Mouse (Mus musculus) G1E-ER4 (cell line): ENCODE results near the gene Ninj1. TPM values are rescaled to one million over a fixed set of nuclear protein-coding genes. Genes with fewer than 3 reads are reported as not detected.

ENCODE experiments used
- GATA1 ChIP-seq: IDR thresholded peaks from one replicate; pipeline ENCODE4 v1.8.0; 2012; ENCODE audit warnings: low read length, inconsistent platforms
- polyA plus RNA-seq: library from polyadenylated mRNA; stranded (reverse); fragments of >175 nt; gene quantifications from 2 replicates; pipeline ENCODE4 v1.2.3, GENCODE M21; 2012

The Ninj1 gene
- polyA plus RNA-seq, 1 experiment, result 59.0 TPM

DNA sequence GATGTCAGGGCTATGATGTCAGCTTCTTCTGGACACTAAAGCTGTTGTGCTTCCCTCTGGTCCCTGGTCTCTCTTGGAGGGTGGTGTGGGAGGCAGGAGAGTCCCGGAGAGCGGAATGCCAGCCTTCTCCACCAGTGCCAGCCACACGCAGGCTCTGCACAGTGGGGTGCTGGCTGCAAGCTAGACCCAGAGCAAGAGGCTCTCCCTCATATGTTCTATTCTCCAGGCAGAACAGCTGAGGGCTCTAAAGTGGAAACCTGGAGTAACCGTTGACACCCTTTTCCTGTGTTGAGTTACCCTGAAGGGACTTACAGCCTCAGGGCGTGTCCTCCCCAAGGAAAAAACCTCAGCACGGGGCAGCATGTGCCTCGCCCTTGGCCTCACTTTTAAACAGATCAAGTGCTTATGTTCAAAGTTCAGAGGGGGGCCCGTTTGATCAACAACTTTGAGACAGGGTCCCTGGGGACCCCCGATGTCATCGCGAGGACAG, 442 bp upstream of the Ninj1 start:
- TF ChIP-seq GATA1, result no peak

DNA sequence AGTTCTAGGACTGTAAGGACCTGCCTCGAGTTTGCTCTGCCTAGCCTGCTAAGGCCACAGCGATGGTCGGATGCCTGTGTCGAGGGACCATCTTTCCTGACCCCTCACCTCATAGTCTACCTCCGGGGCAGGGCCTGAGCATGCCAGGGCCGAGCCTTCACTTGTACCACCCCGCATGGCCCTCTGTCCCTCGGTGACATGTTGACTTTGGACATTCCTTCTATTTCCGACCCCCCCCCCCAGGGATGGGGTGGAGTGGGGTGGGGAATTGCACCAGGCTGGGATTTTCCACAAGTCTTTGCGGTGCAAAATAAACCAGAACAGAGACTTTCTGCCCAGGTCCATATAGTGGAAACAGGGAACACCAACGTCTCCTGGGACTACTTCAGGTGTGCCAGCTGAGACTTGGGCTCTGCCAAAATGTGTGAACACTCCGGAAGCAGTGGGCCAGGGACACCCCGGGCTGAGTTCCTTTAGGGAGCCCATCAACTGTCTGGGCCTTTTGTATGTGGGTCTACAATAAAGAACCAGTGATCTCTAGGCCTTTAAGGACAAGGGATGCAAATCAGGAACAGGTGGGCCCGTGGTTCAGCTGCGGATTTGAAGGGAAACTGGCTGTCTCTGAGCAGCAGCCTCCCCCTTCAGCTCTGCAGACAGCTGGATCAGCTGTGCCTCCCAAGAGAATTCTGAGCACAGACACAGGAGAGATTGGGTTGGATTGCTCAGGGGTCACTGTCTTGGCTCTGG, 1.1 kb downstream of the Ninj1 start:
- TF ChIP-seq GATA1, result no peak

DNA sequence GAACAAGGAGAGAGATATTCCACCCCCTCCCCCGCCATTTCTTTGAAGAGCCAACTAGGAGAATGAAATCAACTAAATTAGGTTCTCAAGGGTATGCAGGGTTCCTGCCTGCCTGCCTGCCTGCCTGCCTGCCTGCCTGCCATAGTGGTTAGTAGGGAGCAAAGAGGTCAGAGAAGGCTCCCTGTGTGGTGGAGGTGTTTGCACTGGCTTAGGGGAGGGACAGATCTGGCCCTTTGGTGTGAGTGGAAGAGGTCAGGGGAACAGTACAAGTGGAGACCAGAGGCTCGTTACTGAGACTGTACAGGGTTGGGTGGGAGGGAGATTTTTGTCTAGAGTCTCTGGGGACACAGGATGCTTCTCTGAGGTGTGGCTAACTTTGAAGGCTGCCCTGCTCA, 1.7 kb downstream of the Ninj1 start:
- TF ChIP-seq GATA1, result no peak

DNA sequence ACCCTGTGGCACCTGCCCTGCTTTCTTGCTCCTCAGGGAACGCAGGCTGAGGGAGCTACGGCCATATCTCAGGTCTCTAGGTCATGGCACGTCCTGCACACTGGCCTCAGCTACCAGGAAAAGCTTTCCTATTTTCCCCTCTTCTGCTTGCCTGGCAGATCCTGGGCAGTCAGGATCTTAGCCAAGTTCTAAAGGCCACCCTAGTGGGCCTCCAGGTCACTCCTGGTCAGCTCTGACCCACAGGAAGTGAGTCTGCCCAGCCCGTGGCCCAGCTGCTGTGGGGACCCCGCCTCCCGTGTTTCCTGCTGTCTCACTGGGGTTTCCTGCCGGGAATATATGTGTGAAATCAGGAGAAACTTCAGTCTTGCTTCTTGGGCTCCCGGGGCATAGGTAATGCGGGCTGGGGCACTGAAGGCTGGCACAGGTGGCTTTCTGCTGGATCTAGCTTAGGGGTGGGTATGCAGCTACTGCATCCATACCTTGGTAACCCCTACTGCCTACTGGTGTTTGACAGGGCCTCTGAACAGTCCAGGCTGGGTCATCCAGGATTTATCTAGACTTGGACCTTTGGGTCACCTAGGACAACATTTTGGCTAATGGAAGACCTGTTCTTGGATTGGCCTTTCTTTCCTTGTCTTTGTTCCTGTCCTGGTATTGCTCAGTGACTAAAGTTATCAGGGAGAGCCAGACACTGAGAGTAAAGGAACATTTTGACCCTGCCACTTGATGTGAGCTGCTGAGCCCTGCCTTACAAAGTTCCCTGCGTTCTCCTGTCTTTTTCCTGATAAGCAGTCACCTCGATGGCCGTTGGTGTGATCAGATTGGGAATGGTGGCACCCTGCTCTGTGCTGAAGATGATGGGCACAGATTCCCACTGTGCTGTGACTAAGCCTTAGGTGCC, 2.9 kb downstream of the Ninj1 start:
- TF ChIP-seq GATA1, result no peak

DNA sequence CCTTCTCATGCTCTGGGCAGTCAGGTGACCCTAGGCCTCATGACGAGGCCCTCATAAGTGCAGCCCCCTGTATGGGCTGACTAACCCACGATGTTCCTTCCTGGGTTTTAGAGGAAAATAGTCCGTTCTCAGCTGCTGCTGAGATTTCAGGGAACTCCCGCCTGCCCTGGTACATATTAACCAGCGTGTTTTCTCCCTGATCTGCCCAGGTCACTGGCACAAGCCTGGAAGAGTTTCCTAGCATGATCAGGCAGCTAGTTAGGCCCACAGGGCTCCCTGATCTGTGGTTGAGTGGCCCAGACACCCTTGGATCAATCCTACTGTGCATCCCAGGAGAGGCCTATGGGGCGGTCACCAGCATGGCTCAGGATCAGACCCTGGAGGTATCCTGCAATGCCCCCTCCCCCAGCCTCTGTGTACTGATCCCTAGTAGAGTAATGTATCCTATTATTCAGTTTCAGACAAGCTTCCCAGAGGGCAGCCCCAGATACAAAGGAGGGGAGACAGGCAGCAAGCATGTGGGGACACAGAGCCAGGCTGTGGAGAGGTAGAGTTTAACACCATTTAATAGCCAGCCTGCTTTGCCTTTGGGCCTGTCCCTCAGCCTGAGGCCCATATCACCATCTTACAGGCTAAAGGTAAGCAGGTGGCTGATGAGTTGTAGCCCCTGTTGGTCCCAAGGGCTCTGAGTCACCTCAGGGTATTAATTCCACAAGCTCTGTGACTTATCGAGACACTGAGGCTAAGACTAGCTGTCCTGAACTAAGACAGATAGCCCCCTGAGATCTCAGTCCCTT, 3.8 kb downstream of the Ninj1 start:
- no peak for TF ChIP-seq GATA1

DNA sequence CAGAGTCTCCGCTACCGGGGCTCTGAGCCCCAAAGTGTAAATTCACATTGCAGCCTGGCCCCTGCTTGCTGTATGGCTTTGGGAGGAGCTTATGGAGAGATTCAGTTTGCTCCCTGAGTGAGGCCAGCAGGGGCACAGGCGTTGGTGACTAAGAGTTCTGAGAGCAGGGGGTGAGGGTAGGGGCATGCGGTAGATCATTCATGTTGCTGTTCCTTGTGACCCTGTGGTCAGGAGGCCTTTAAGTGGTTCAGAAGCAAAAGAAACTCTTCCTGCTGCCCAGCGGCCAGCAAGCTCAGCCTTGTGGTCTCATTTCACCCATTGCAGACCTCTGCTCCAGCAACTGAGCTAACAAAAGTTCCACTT, 4.4 kb downstream of the Ninj1 start:
- TF ChIP-seq GATA1, result no peak

DNA sequence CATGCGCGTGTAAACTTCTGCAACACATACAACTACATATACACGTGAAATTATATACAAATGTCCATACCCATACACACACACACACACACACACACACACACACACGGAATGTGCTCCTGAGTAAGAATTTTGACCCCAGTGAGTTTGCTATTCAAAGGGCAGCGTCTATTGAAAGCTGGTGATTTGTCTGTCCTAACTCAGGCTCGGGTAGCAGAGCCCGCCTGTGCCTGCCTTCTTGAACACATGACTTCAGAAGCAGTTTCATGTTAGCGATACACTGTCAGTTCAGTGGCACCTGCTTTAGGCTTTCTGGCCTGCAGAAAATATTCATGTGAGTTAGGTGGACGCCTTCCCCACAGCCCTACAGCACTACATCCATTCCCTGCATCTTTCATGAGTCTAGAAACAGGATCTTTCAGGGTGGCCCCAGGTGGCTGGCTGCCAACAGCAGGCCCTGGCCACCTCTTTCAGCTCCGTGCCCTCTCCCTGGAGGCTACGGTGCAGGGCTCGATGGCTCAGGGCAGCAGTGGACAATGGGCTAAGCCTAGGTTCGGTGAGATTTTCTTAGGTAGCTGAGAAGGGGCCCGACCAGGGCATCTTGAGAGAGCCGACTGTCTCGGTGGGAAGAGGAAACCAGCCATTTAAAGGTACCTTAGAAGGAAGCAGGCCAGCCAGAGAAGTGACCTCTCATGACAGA, 5.0 kb downstream of the Ninj1 start:
- no peak for TF ChIP-seq GATA1

DNA sequence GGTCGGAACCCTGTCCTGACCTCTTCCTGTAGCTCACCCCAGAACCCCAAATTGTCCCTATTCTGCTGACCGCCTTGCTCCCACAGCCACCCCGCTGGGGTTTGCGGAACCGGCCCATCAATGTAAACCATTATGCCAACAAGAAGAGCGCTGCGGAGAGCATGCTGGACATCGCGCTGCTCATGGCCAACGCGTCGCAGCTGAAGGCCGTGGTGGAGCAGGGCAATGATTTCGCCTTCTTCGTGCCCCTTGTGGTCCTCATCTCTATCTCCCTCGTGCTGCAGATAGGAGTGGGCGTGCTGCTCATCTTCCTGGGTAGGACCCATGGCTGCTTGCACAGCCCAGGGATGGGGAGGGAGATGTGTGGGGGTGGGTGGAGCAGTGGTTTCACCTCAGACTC, 6.4 kb downstream of the Ninj1 start:
- no peak for TF ChIP-seq GATA1

DNA sequence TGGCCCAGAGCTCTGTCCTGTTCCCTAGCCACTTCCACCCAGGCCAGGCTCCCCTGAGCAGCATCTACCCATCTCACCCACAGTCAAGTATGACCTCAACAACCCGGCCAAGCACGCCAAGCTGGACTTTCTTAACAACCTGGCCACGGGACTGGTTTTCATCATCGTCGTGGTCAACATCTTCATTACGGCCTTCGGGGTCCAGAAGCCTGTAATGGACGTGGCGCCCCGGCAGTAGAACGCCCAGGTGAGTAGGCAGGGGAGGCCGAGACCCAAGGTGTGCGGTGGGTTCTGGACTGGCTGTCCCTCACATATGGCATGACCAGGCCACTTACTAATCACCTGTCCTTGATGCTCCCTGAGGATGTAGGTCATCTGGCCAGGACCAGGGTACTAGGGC, 7.5 kb downstream of the Ninj1 start:
- TF ChIP-seq GATA1, result no peak

DNA sequence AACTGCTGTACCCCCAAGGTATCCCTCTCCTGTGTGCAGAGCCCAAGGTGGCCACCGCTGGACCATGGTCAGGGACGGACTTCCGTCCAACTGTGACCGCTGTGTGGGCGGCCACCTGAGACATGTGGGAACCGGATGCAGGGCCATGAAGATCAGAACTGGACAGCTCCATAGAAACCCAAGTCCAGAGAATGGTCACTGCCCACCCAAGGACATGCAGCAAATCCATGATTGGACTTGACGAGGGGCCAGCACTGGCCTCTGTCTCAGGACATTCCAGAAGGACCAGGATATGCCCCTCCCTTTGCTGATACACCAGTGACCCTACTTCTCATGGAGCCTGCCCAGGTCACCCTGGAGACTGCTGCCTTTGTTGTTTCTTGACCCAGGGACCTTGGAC, 8.4 kb downstream of the Ninj1 start:
- TF ChIP-seq GATA1, result no peak

DNA sequence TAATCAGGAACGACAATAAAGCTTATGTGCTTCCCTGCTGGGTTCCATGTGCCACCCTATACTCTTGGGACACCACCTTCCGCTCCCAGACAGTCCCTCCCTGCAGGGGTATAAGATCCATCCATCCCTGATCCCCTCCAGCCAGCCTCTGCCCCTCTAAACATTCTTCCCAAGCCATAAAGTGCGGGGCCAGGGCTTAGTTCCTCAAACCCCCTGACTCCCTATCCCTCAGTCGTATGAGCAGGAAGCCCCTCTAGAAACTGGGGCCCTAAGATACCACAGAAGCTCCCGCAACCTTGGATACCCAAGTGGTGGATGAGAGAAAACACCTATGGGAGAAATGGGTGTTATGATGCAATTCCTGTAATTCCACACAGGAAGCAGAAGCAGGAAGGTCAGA, 8.9 kb downstream of the Ninj1 start:
- TF ChIP-seq GATA1, result no peak

DNA sequence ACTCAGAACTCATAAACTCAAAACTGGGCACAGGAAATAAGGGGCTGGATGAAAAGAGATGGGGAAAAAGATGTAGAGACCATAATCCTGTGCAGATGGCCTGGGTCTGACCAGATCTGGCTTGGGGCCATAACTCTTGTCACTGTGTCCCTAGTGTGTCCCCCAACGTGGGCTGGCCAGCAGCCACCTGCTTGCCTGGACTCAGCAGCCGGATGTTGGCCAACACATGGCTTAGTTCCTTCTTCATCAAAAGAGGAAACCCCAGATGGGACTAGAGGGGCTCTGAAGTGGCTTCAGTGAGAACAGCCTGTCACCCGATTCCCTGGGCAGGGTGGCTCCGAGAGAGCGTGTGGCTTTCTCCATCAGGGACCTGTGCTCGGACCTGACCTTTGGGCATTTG, 9.5 kb downstream of the Ninj1 start:
- no peak for TF ChIP-seq GATA1

DNA sequence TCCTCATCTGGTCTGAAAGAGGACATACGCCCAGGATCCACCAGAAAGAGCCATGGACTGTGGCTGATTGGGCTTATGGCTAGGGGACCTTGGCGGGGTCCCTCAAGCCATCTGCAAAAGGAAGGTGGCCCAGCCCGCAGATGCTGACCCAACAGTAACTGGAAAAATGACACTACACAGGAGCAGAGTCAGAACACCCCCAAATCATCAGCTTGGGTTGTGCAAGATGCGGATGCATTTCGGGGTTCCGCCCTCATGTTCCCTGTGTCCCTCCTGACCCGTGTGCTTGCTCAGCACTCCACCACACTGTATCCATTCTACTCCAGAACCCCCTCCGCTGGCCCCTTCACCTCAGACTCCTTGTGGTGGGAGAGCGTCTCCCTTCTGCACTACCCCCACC, 11.4 kb downstream of the Ninj1 start:
- no peak for TF ChIP-seq GATA1

DNA sequence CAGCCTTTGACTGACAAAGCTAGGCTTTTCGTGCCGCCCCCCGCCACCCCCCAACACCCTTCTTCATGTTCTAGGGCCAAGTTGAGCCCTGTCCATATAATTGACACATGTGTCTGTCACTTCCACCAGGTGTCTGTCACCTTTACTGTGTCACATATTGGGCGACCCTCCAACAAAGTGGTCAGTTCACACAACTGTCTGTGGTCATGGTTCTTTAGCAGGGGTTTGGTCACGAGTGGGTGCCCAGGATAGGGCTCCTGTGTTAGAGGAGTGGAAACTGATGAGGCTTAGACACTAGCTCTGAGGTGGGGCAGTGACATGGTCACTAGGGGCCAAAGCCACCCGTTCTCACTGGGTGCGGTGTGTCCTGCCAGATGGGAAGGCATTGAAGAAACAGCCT, 12.6 kb downstream of the Ninj1 start:
- TF ChIP-seq GATA1, result no peak

DNA sequence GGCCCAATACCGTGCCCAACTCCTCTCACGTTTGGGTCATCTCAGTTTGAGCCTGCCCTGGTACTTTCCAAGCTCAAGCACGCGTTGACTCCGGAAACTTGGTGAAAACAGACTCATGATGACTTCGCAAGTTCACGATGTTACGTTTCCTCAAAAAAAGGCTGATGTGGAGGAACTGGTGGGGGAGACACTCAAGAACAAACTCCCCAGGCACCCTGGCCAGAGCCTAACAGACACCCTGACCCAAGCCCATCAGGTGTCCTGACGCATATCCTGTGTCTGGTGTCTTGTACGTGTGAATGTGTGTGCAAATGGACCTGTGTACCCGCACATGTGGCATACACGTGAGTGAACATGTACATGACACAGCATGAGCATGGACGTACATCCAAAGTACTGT, 13.4 kb downstream of the Ninj1 start:
- no peak for TF ChIP-seq GATA1

DNA sequence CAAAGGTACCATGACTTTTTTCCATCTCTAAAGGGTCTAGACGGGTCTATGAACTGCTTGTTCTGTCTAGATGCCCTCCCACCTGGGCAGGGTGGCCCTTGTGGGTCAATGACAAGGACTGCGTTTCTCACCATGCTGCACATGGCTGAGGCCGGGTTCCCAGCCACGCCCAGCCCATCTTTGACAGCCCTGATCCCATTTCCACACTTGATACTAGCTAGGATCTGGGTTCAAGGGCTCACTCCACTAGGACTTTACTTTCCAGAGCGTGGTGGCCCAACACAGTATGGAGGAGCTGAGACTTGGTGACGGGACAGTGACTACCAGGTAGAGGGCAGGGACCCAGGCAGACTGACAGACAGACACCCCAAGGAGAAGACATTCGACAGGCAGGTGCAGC, 15.3 kb downstream of the Ninj1 start:
- TF ChIP-seq GATA1, result no peak
